Mouse (Mus musculus): ENCODE measurements around the gene Kirrel. TPM values are rescaled to one million over a fixed set of nuclear protein-coding genes. Genes with fewer than 3 reads are reported as not detected.

Kirrel gene
- polyA plus RNA-seq, 1 experiment from 2014 or later = 4.5 TPM

GRCm38 (mm10) chr3:87172351-87173102 lies 2.0 kb downstream of the Kirrel start:
- ATAC-seq (ENCODE audit: low FRiP score, low TSS enrichment) = no peak
- H3K9me3 ChIP-seq (ENCODE audit: control insufficient read depth, low read length) = no peaks in the 10 kb centered on the region
- 8% methylated on average over 15 of the region's 15 CpGs for WGBS
- peak overlapping the region; percentile 88 for H3K27ac ChIP-seq (replicated peaks)
- H3K4me3 ChIP-seq (ENCODE audit: low read depth, low read length) = peak overlapping the region; percentile 53
- TF ChIP-seq CTCF (IDR thresholded peaks at IDR 0.05; ENCODE audit: low read depth) = no peak
- TF ChIP-seq EP300 (optimal IDR thresholded peaks at IDR 0.05) = no peak
- no peaks in the 10 kb centered on the region for H3K36me3 ChIP-seq (ENCODE audit: control insufficient read depth, insufficient read depth, low read length)
- H3K4me2 ChIP-seq (replicated peaks; ENCODE audit: low read depth) = peak overlapping the region; percentile 73
- peak overlapping the region; percentile 79 for H3K9ac ChIP-seq (ENCODE audit: low read length)
- DNase-seq (ENCODE audit: low spot score) = no peak
- no peaks in the 10 kb centered on the region for H3K27me3 ChIP-seq (ENCODE audit: control insufficient read depth, insufficient read depth, low read length)
- H3K4me1 ChIP-seq (replicated peaks; ENCODE audit: control insufficient read depth, insufficient read depth) = 0 out of 2 replicates have a peak, but pooled peaks cover 3% of the 10 kb centered on the region

- DNase-seq (ENCODE audit: low spot score) = no peak
- H3K27ac ChIP-seq (replicated peaks) = 0 out of 2 replicates have a peak overlapping the region, but pooled peaks have one; percentile 1
- H3K9ac ChIP-seq (ENCODE audit: low read length) = peak overlapping the region; percentile 79
- peak overlapping the region; percentile 73 for H3K4me2 ChIP-seq (replicated peaks; ENCODE audit: low read depth)
- H3K9me3 ChIP-seq (ENCODE audit: control insufficient read depth, low read length) = no peaks in the 10 kb centered on the region
- H3K27me3 ChIP-seq (ENCODE audit: control insufficient read depth, insufficient read depth, low read length) = no peaks in the 10 kb centered on the region
- H3K36me3 ChIP-seq (ENCODE audit: control insufficient read depth, insufficient read depth, low read length) = no peaks in the 10 kb centered on the region
- 47% methylated on average over 13 of the region's 13 CpGs for WGBS
- no peak for ATAC-seq (ENCODE audit: low FRiP score, low TSS enrichment)
- TF ChIP-seq CTCF (IDR thresholded peaks at IDR 0.05; ENCODE audit: low read depth) (no peak), EP300 (optimal IDR thresholded peaks at IDR 0.05) (no peak)
- 0 out of 2 replicates have a peak, but pooled peaks cover 3% of the 10 kb centered on the region for H3K4me1 ChIP-seq (replicated peaks; ENCODE audit: control insufficient read depth, insufficient read depth)
- peak overlapping the region; percentile 53 for H3K4me3 ChIP-seq (ENCODE audit: low read depth, low read length)
Observed at GRCm38 (mm10) chr3:87171201-87172100, 3.1 kb downstream of the Kirrel start.

GRCm38 (mm10) chr3:87169402-87170015 lies 5.0 kb downstream of the Kirrel start:
- H3K4me1 ChIP-seq (replicated peaks; ENCODE audit: control insufficient read depth, insufficient read depth) = 0 out of 2 replicates have a peak, but pooled peaks cover 2% of the 10 kb centered on the region
- TF ChIP-seq CTCF (IDR thresholded peaks at IDR 0.05; ENCODE audit: low read depth) = no peak
- no peak for TF ChIP-seq EP300 (optimal IDR thresholded peaks at IDR 0.05)
- no peak for DNase-seq (ENCODE audit: low spot score)
- WGBS = 54% methylated on average over 5 of the region's 5 CpGs
- H3K4me3 ChIP-seq (ENCODE audit: low read depth, low read length) = no peak overlapping the region
- H3K9ac ChIP-seq (ENCODE audit: low read length) = 0 out of 2 replicates have a peak overlapping the region, but pooled peaks have one; percentile 4
- no peaks in the 10 kb centered on the region for H3K9me3 ChIP-seq (ENCODE audit: control insufficient read depth, low read length)
- H3K27me3 ChIP-seq (ENCODE audit: control insufficient read depth, insufficient read depth, low read length) = no peaks in the 10 kb centered on the region
- H3K27ac ChIP-seq (replicated peaks) = no peak overlapping the region
- no peak for ATAC-seq (ENCODE audit: low FRiP score, low TSS enrichment)
- H3K36me3 ChIP-seq (ENCODE audit: control insufficient read depth, insufficient read depth, low read length) = no peaks in the 10 kb centered on the region
- H3K4me2 ChIP-seq (replicated peaks; ENCODE audit: low read depth) = no peak overlapping the region

- Histone ChIP-seq H3K4me1 (replicated peaks; ENCODE audit: control insufficient read depth, insufficient read depth) (0 out of 2 replicates have a peak, but pooled peaks cover 2% of the 10 kb centered on the region), H3K27ac (replicated peaks) (no peak overlapping the region)
- WGBS = 50% methylated on average over 7 of the region's 7 CpGs
Observed at GRCm38 (mm10) chr3:87168756-87169155, 5.8 kb downstream of the Kirrel start.

GRCm38 (mm10) chr3:87167621-87168020 lies 6.9 kb downstream of the Kirrel start:
- Histone ChIP-seq H3K4me3 (ENCODE audit: low read depth, low read length) (no peak overlapping the region), H3K27me3 (ENCODE audit: control insufficient read depth, insufficient read depth, low read length) (no peaks in the 10 kb centered on the region), H3K4me1 (replicated peaks; ENCODE audit: control insufficient read depth, insufficient read depth) (0 out of 2 replicates have a peak, but pooled peaks cover 2% of the 10 kb centered on the region), H3K9me3 (ENCODE audit: control insufficient read depth, low read length) (no peaks in the 10 kb centered on the region), H3K36me3 (ENCODE audit: control insufficient read depth, insufficient read depth, low read length) (no peaks in the 10 kb centered on the region), H3K27ac (replicated peaks) (no peak overlapping the region), H3K4me2 (replicated peaks; ENCODE audit: low read depth) (no peak overlapping the region), H3K9ac (ENCODE audit: low read length) (no peak overlapping the region)
- WGBS = 82% methylated on average over 6 of the region's 6 CpGs
- DNase-seq (ENCODE audit: low spot score) (no peak), ATAC-seq (ENCODE audit: low FRiP score, low TSS enrichment) (no peak)
- TF ChIP-seq EP300 (optimal IDR thresholded peaks at IDR 0.05) = no peak
- TF ChIP-seq CTCF (IDR thresholded peaks at IDR 0.05; ENCODE audit: low read depth) = no peak

More at GRCm38 (mm10) chr3:87168756-87169155, 5.8 kb downstream of the Kirrel start:
- no peak overlapping the region for H3K4me3 ChIP-seq (ENCODE audit: low read depth, low read length)
- no peak overlapping the region for H3K4me2 ChIP-seq (replicated peaks; ENCODE audit: low read depth)
- no peaks in the 10 kb centered on the region for H3K9me3 ChIP-seq (ENCODE audit: control insufficient read depth, low read length)
- ATAC-seq (ENCODE audit: low FRiP score, low TSS enrichment) = no peak
- DNase-seq (ENCODE audit: low spot score) = no peak
- H3K36me3 ChIP-seq (ENCODE audit: control insufficient read depth, insufficient read depth, low read length) = no peaks in the 10 kb centered on the region
- TF ChIP-seq EP300 (optimal IDR thresholded peaks at IDR 0.05) = no peak
- TF ChIP-seq CTCF (IDR thresholded peaks at IDR 0.05; ENCODE audit: low read depth) = no peak
- H3K9ac ChIP-seq (ENCODE audit: low read length) = no peak overlapping the region
- H3K27me3 ChIP-seq (ENCODE audit: control insufficient read depth, insufficient read depth, low read length) = no peaks in the 10 kb centered on the region

Data from stomach, postnatal 0 days (tissue).